Mouse (Mus musculus): ENCODE measurements around the gene Pdcd1lg2.

The Pdcd1lg2 gene

DNA sequence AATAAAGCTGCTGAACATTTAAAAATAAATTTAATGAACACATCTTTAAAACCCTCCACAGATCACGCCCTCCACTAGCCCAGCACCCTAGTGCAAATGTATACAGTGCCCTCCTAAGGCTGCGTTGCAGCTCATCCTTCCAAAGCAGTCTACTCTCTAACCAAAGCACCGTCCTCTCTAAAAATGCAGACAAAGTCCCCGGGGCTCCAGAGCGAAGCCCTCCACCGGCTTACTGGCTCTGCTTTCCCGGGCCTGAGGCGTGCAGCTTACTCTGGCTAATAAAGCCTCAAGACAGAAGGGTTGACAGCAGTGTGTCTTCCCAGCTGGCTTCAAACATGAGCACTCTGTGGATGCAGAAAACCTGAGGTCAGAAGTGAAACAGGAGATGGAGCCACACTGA is 9.7 kb downstream of the Pdcd1lg2 start:
- no peak for DNase-seq

DNA sequence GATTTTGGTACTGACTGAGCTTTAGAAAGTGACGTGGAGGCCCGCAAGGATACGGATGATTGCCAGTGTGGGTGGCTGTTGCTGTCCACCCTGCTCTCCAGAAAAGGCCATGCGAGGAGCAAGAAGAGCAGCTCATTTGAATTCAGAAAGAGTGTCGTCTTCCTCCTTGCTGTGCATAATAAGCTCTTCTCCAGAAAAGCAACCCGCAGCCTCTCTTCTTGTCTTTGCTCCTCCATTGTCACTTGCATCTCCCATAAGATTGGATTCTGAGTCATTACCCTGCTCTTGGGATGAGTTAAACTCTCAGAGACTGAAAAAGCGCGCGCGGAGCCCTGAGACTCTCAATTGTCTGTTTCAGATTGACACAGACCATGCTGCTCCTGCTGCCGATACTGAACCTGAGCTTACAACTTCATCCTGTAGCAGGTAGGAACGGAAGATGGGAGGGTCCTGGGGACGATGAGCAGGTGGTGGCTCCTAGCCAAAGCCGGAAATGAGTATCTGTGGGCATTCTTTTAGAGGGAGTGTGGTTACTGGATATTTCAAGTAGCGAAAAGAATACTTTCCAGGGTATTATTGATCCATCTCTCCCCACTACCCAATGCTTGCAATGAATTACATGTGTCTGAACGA is 11.4 kb downstream of the Pdcd1lg2 start:
- DNase-seq = no peak

DNA sequence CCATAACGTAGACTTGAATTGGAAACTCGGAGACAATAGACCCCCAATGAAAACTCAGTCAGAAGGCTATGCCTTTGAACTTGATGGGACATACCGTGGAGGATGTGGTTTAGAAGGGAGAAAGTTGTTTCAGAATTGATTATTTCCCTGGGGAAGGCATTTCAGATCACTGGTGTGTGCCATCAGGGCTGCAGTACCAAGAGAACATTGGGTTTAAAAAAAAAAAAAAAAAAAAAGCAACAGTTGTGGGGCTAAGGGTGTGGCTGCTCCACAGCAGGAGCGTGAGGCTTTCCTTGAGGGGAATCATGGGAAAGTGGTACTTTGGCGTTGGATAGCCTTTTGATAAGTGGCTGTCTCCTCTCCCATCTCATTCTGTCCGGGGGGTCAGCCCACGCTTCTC is 12.1 kb downstream of the Pdcd1lg2 start:
- no peak for DNase-seq

DNA sequence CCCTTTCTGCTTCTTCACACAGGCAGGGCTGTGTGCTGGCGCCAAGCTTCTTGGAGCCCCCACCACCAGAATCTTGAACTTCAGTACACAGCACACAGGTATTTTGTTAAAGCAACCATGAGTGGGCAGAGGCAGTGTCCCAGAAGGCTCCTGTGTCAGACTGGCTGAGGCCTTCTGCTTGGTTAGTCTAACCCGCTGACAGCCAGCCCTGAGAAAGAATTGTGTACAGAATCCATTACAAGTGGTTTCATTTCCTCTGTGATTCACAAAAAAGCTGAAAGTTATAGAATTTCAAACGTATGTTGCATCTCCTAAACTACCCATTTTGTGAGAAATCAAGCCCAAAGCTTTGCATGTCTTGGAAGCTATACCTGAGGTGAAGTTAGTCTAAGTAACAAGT is 19.8 kb downstream of the Pdcd1lg2 start:
- no peak for DNase-seq

DNA sequence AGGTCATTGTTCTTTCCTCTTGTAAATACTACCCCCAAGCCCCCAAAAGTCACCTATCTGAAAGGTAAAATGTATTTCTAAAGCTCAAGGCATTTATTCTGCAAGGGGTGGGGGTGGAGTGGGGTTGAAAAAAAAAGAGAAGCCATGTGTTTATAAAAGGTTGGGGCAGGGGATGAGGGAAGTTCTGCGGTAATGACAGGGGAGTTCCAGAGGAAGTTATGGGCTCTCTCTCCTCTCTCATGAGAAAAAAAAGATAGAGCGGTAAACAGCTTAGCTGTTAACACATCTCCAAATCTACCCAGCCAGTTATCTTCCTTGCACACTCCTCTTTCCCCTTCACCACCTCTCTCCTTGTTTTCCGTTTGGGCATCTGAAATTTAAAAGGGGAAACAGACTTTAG is 20.2 kb downstream of the Pdcd1lg2 start:
- DNase-seq = no peak

DNA sequence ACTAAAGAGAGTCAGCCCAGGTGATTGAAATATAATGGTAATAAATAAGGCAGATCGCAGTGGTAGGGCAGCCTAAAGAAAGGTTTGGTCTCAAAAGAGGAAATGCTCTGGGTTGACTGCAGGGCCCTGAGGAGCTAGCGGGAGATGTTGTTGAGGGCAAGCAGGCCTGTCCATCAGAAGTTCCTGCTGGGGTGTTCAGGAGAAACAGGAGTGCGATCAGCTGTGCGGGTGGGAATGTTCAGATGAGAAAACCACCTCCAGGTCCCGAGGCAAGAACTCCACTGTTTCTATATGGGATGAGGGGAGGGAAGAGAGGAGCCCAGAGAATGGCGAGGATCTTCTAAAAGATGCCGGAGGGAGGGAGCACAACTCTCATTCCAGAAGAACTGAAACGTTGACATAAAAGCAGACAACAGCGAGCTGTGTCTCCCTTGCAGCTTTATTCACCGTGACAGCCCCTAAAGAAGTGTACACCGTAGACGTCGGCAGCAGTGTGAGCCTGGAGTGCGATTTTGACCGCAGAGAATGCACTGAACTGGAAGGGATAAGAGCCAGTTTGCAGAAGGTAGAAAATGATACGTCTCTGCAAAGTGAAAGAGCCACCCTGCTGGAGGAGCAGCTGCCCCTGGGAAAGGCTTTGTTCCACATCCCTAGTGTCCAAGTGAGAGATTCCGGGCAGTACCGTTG is 26.2 kb downstream of the Pdcd1lg2 start:
- DNase-seq = no peak

DNA sequence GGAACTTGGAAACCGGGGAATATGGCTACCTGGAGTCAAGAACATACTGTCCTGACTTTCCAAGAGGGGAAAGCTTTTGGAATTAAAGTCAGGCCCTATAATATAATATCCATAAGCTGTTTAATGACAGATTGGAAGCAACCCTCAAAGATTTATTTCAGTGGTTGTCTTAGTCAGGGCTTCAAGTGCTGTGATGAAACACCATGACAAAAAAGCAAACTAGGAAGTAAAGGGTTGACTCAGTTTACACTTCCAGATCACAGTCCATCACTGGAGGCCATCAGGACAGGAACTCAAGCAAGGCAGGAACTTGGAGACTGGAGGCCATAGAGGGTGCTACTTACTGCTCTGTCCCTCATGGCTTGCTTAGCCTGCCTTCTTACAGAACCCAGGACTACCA is 27.1 kb downstream of the Pdcd1lg2 start:
- no peak for DNase-seq

DNA sequence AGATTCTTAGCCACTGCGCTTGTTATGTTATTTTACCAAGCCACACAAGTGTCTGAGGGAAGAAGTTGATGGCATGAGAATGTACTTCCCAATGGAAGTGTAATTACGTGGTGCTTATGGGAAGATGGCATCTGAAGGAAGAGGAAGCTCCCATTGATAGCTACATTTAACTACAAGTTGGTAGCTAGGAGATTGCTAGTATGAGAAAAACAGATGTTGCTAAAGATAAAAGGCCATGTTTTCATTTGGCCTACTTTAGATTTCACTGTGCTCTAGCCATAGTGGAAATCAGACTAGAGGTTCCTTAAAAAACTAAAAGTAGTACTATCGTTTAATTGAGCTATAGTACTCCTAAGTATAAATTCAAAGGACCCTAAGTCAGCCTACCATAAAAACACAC is 28.5 kb downstream of the Pdcd1lg2 start:
- no peak for DNase-seq

DNA sequence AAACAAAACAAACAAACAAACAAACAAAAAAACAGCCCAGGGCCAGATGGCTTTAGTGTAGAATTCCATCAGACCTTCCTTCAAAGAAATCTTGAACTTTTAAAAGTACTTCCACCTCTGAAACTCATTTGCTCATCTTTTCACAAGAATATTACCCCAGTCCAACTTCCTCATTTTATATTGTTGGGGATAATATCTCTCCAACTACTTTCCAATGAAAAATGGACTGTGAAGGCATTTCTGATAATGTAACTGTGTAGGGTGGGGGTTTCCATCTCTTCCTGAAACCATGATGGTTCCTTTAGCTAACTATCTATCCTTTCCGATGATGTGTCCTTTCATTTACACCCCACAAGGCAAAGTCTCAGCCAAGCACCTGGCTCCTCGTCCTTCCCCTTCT is 31.8 kb downstream of the Pdcd1lg2 start:
- no peak for DNase-seq

DNA sequence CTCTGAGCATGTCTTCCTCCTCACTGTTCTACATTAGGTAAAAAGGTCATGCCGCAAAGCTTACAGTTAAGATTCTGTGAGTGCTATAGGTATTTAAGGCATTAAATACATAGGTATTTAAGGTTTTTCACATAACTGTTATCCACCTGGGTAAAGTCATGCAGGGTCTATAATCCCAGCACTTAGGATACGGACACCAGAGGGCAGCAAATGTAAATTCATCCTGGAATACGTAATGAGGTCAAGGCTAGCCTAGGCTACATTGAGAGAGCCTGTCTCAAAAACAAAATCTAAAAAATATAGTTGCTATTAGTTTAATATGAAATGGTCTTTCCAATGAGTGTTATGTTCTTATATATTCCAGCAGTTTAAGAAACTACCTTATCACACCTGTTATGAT is 33.6 kb downstream of the Pdcd1lg2 start:
- no peak for DNase-seq

DNA sequence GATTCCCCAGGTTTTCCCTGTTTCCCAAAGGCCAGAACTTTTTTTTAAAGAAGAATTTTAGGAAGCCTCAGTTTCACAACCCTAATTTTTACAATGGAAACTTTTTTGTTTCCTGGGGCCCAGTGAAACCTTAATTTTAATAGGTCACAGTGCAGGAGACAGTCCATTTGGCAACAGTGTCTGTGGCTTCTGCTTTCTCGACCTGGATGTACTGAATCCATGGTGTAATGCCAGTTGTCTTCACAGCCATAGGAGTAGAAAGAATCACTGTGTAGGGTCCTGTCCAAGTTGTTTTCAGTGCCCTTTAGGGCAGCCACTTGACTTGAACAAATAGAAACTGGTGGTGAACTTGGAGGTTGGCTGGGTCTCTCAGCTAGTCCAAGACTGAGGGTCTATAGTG is 37.7 kb downstream of the Pdcd1lg2 start:
- no peak for DNase-seq

DNA sequence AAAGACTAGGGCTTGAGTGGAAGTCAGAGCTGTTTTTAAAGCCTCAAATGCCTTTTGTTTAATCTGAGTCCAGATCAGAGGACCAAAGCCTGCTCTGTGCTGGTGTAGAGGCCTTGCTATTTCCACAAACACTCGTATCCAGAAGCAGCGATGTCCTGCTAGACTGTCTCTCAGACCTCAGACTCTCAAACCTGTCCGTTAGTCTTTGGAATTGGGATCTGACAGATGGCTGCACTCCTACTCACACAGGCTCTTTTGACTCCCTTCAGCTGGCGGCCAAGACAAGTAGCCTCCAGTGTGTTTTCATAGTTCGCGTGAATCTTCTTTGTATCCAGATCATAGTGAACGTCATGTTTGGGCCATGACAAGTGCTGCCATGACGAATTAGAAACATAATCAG is 39.7 kb downstream of the Pdcd1lg2 start:
- no peak for DNase-seq

DNA sequence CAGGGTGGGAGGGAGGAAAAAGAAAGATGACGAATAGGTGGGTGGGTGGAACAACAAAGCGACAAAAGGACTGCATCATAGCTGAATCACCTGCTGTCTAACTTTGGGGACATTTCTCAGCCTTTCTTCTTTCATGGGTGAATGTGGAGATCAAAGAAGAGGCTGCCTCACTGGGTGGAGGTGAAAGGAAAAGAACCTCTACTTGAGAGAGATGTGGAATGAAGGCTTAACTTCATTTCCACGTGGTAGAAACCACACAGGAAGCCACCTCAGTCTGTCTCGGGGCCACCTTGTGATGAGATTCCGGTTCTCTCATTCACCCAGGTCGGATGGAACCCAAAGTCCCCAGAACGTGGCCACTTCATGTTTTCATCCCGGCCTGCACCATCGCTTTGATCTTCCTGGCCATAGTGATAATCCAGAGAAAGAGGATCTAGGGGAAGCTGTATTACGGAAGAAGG is 43.5 kb downstream of the Pdcd1lg2 start:
- DNase-seq = no peak

DNA sequence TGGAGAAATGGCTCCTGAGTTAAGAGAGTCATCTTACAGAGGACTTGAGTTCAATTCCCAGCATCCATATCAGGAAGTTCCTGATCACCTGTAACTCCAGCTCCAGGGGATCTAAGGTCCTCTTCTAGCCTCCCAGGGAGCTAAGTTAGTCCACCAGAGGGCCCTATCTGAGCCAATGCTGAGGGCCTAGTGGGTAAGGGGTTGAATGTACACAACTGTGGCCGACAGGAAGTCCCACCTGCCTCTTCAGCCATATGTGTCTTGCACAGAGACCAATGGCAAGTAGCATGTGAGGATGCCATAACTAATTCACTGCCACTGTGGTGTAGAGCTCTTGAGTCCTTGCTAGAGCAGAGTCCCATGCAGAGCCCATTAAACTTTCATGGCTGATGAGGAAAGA is 44.4 kb downstream of the Pdcd1lg2 start:
- DNase-seq = no peak

DNA sequence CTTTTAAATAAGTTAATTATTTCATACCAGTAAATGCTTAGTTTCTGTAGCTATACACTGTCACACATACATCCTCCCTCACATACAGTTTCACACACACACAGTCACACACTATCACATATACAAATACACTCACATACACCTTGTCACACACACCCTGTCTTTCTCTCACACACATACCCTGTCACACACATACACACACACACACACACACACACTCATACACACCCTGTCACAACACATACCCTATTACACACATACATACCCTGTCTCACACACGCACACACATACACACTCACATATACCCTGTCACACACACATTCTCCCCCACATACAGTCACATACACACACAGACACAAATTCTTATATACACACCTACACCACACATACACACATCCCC is 47.3 kb downstream of the Pdcd1lg2 start:
- no peak for DNase-seq

DNA sequence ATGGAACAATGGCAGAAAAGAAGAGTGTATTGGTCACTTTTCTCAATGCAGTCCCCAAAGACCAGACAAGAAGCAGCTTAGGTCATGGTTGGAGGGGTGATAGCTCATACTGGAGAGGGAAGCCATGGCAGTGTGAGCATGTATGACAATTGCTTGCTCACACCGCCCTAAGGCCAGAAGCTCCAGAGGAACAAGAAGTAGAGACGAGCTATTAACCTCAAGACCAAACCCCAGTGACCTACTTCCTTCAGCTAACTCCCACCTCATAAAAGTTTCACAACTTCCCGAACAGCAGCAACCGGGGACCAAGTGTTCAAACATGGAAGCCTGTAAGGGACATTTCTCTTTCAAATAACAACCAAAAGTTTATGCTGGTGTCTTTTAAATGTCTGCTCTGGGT is 51.7 kb downstream of the Pdcd1lg2 start:
- no peak for DNase-seq

DNA sequence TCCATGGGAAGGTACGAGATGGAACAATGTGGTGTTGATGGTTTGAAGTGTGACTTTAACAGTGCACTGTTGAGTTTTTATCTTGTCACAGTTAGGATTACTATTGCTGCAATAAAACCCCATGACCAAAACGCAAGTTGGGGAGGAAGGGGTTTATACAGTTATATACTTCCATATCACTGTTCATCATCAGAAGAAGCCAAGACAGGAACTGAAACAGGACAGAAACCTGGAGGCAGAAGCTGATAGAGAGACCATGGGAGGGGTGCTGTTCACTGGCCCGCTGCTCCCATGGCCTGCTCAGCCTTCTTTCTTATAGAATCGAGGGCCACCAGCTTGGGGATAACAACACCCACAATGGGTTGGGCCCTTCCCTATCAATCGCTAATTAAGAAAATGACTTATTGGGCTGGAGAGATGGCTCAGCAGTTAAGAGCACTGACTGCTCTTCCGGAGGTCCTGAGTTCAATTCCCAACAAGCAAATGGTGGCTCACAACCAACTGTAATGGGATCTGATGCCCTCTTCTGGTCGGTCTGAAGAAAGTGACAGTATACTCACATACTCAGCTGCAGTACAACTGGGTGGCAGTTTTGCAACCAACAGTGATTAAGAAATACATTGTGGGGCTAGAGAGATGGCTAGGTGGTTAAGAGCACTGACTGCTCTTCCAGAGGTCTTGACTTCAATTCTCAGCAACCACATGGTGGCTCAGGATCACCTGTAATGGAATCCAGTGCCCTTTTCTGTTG is 53.1 kb downstream of the Pdcd1lg2 start:
- DNase-seq = no peak

DNA sequence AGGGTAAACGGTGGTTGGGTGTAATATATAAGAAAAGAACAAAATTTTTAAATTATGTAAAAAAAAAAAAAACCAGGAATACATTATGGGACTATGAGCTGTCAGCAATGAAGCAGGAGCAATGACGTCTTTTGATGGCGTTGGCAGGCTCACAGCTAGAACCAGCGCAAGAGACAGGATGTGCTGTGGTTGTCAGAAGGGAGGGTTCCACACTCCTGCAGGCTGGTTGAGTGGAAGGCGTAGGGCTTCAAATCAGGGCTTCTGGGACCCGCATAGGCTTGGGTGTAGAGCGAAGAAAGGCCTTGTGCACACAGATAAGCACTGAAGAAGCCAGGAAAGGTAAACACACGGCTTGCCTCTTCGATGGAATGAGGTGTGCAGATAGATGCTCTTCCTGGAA is 56.1 kb downstream of the Pdcd1lg2 start:
- DNase-seq = no peak

DNA sequence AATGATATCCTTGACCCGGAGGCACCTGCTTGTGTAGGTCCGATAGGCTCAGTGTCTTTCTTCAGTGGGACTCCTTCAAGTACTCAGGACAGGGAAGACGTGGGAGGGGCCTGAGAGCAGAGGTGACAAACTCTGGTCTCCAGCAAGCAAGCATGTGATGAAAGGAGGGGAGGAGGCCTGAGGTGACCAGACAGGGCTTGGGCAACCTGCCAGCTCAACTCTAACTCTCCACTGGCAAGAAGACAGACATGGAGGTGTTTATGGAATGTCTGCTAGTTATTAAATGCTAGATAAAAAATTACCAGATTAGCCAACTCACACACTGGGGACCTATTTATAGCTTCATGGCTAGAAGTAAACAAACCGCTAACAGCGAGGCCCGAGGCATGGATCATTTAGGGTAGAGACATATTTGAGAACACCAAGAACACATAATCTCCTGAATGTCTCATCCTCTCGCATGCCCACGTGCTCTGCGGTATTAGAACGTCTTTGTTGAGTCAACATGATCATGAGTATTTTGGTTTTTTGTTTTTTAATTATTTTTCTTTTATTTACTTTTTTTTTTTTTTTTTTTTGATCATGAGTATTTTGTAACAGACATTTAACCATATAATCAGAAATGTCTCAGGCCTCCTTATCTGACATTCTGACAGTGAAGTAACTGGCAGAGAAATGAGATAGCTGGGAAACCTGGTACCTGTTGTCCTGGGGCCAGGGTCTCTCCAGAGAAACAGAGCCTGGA is 58.4 kb downstream of the Pdcd1lg2 start:
- no peak for DNase-seq

DNA sequence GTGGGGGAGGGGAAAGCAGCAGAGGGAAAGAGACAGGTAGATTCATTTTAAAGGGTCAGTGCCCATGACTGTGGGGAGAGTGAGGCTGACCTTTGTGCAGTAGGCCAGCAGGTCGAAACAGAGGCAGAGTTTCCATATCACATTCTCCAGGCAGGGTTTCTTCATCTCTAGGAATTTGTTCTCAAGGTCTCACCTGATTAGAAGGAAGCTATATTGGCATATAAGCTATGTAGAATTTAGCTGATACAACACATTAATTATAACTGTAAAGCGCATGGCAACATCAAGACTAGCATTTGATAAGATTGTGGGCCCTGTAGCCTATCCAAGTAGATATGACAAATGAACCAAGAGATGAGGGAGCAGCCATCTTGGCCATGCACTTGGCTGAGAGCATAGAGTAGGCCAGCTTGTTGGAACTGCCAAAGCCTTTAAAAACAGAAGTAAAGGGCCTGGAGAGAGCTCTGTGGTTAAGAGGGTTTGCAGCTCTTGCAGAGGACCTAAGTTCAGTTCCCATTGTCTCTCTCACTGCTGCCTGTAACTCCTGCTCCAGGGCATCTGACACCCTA is 59.1 kb downstream of the Pdcd1lg2 start:
- no peak for DNase-seq

DNA sequence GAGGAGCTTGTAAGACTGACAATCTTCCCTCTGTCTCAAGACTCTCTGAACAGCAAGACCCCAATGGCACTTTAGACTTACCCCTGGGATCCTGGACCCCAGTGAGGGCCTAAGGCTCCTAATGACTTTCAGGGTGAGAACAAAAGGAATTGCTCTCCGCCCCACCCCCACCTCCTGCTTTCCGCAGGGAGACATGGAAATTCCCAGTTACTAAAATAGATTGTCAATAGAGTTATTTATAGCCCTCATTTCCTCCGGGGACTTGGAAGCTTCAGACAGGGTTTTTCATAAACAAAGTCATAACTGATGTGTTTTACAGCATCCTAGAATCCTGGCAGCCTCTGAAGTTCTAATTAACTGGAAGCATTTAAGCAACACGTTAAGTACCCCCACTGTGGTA is 59.9 kb downstream of the Pdcd1lg2 start:
- DNase-seq = no peak

DNA sequence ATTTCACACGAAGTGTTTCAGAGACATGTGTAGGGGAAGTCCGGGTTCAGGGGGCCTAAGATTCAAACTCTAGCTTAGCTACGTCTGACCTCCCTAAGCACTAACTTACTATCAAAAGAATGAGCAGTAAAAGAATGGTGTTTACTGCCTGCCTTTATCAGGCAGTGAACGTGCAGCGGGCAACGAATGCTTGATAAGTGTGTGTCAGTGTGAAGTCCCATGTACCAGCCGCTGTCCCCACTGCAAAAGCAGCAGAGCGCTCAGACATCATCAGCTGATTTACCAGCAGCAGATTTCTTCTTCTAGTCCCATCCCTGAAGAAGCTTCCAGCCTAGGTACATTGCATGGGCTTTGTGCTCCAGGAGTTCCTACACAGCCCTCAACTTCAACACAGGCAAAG is 61.7 kb downstream of the Pdcd1lg2 start:
- DNase-seq = no peak

DNA sequence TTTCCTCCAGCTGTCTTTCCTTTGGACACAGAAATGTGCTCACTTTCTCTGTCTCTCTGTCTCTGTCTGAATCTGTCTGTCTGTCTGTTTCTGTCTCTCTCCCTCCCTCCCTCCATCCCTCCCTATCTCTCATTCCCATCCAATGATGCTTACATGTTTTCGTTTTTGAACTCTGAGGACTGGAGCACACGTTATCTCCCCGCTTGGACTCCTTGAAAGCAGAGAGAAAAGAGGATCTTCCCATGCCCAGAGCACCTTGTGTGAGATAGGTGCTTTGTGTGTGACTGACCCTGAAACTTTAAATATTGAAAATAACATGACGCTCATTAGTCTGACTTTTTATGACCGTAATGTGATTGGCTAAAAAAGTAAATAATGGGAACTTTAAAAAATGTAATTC is 62.2 kb downstream of the Pdcd1lg2 start:
- DNase-seq = no peak

Measured in cerebellum, adult 18-20 months (tissue).